Mouse (Mus musculus): ENCODE data around the gene Adprhl1. TPM values are rescaled to one million over a fixed set of nuclear protein-coding genes. Genes with fewer than 3 reads are reported as not detected.

The Adprhl1 gene
- polyA plus RNA-seq (2012; rRNA removed; ENCODE audit: low replicate concordance): 0.41 and 1.9 TPM in 2 replicates

GRCm38 (mm10) chr8:13254019-13254418 is at the start of gene Adprhl1:
TSS of gene Adprhl1 (minus strand) at chr8:13254162.

GRCm38 (mm10) chr8:13287692-13288623 is 34.0 kb upstream of the Adprhl1 start, which contains the start of the genes Dcun1d2 and Tmco3:
TSS of gene Dcun1d2 (minus strand) at chr8:13288131.
TSS of gene Tmco3 (plus strand) at chr8:13288190.

GRCm38 (mm10) chr8:13200301-13201012 is 53.5 kb downstream of the Adprhl1 start, which contains the start of gene Grtp1:
TSS of gene Grtp1 (minus strand) at chr8:13200620.

Other genes with a start within 250 kb of the Adprhl1 start
- gene F7, start 228.1 kb downstream of the Adprhl1 start, polyA plus RNA-seq (2012; rRNA removed; ENCODE audit: low replicate concordance): 0.23 and 1.7 TPM in 2 replicates
- gene F10, start 216.9 kb downstream of the Adprhl1 start, polyA plus RNA-seq (2012; rRNA removed; ENCODE audit: low replicate concordance): 0.73 and 2.3 TPM in 2 replicates
- gene Proz, start 193.2 kb downstream of the Adprhl1 start, polyA plus RNA-seq (2012; rRNA removed; ENCODE audit: low replicate concordance): 0.04 and 0.14 TPM in 2 replicates
- 23.3 and 28.9 TPM in 2 replicates for gene Pcid2, start 148.7 kb downstream of the Adprhl1 start, polyA plus RNA-seq (2012; rRNA removed; ENCODE audit: low replicate concordance)
- 48.4 and 62.7 TPM in 2 replicates for gene Cul4a, start 148.5 kb downstream of the Adprhl1 start, polyA plus RNA-seq (2012; rRNA removed; ENCODE audit: low replicate concordance)
- gene Lamp1, start 95.0 kb downstream of the Adprhl1 start, polyA plus RNA-seq (2012; rRNA removed; ENCODE audit: low replicate concordance): 858 and 871 TPM in 2 replicates
- 15.5 and 25.4 TPM in 2 replicates for gene Grtp1, start 53.5 kb downstream of the Adprhl1 start, polyA plus RNA-seq (2012; rRNA removed; ENCODE audit: low replicate concordance)
- gene Dcun1d2, start 34.0 kb upstream of the Adprhl1 start, polyA plus RNA-seq (2012; rRNA removed; ENCODE audit: low replicate concordance): 26.4 and 33.3 TPM in 2 replicates
- gene Tmco3, start 34.0 kb upstream of the Adprhl1 start, polyA plus RNA-seq (2012; rRNA removed; ENCODE audit: low replicate concordance): 41.9 and 43.8 TPM in 2 replicates
- gene Tfdp1, start 84.6 kb upstream of the Adprhl1 start, polyA plus RNA-seq (2012; rRNA removed; ENCODE audit: low replicate concordance): 42.8 and 94.6 TPM in 2 replicates
- 1.2 and 2.8 TPM in 2 replicates for gene Atp4b, start 142.7 kb upstream of the Adprhl1 start, polyA plus RNA-seq (2012; rRNA removed; ENCODE audit: low replicate concordance)
- 0.03 and 0.04 TPM in 2 replicates for gene Grk1, start 150.9 kb upstream of the Adprhl1 start, polyA plus RNA-seq (2012; rRNA removed; ENCODE audit: low replicate concordance)
- gene Tmem255b, start 181.0 kb upstream of the Adprhl1 start, polyA plus RNA-seq (2012; rRNA removed; ENCODE audit: low replicate concordance): 9.1 and 17.6 TPM in 2 replicates
- 185 and 434 TPM in 2 replicates for gene Gas6, start 240.3 kb upstream of the Adprhl1 start, polyA plus RNA-seq (2012; rRNA removed; ENCODE audit: low replicate concordance)